Mouse (Mus musculus): ENCODE measurements at regions not wholly inside any gene's neighbourhood (a gene's known extent, or its start where the extent isn't known, plus 50 kb on each side); places are given as distances from the start of the nearest gene placed in this dataset.

DNA sequence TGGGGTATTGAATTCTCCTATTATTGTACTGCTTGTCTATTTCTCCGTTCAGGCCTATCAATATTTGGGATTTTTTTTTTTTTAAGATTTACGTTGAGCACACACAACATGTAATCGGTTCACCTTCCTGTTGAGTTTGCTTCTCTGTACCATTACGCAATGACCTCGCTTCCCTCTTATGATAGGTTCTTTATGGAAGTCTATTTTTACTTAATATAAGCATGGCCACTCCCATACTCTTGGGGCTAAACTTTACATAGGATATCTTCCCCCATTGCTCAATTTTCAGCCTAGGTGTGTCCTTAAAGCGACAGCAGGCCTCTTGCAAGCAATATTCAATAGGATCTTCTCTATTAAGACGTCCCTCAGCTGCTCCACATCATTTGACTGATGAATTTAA, 544.7 kb upstream of the Tbx3 start:
- Histone ChIP-seq H3K36me3 (ENCODE audit: insufficient read depth, low read length) (no peaks in the 10 kb centered on the region), H3K27me3 (ENCODE audit: insufficient read depth, low read length) (peaks cover 15% of the 10 kb centered on the region), H3K4me3 (replicated peaks; ENCODE audit: low read length) (no peak overlapping the region), H3K4me1 (replicated peaks; ENCODE audit: low read depth, low read length) (no peaks in the 10 kb centered on the region), H3K9me3 (ENCODE audit: low read length) (0 out of 2 replicates have a peak, but pooled peaks cover 3% of the 10 kb centered on the region)
- no peak for TF ChIP-seq CTCF (conservative IDR thresholded peaks at IDR 0.05; ENCODE audit: low read length)
- TF ChIP-seq POU5F1 (IDR thresholded peaks at IDR 0.05; ENCODE audit: borderline replicate concordance, low read length) = no peak
- no peak for TF ChIP-seq NANOG (IDR thresholded peaks at IDR 0.05; ENCODE audit: borderline replicate concordance, low read length)

DNA sequence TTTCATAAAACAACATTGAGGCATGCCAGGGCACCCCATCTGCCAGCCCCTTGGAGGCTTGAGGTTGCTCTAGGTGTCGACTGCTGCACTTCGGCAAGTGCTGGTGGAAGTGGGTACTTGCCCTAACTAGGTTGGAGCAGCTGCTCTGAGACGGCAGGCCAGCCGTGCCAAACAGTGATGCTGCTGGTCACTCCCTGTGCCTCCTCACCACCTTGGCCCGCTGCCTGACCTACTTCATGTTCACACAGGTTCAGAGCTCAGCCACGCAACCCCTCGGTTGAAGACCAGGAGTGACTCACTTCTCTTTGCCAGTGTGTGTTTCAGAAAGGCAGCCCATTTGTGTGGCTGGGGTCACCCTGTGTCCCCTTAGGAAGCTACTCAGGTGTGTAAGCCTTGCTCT, 540.3 kb upstream of the Tbx3 start:
- Histone ChIP-seq H3K9me3 (ENCODE audit: low read length) (no peaks in the 10 kb centered on the region), H3K4me3 (replicated peaks; ENCODE audit: low read length) (no peak overlapping the region), H3K27me3 (ENCODE audit: insufficient read depth, low read length) (peaks cover 36% of the 10 kb centered on the region), H3K4me1 (replicated peaks; ENCODE audit: low read depth, low read length) (peaks cover 3% of the 10 kb centered on the region; the same call in 1 of the 2 replicates), H3K36me3 (ENCODE audit: insufficient read depth, low read length) (no peaks in the 10 kb centered on the region)
- no peak for TF ChIP-seq POU5F1 (IDR thresholded peaks at IDR 0.05; ENCODE audit: borderline replicate concordance, low read length)
- no peak for TF ChIP-seq CTCF (conservative IDR thresholded peaks at IDR 0.05; ENCODE audit: low read length)
- no peak for TF ChIP-seq NANOG (IDR thresholded peaks at IDR 0.05; ENCODE audit: borderline replicate concordance, low read length)

DNA sequence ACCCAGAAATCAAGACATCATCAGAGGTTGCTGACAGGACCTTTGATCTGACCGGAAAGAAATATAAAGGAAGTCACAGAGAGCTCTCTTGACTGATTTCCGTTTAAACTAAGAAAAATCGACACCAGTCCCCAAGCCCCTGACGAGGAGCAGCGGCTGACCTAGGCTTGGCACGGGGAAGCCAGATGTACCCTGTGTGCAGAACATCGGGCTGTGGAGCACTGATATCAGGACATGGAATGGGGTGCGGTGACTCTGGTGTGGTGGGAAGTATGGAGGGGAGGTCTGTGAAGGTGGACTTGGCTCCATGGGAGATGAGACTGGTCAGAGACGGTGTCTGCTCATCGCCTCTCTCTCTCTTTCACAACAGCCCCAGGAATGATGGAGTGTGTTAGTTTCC, 539.0 kb upstream of the Tbx3 start:
- no peak for TF ChIP-seq NANOG (IDR thresholded peaks at IDR 0.05; ENCODE audit: borderline replicate concordance, low read length)

GRCm38 (mm10) chr5:119133378-119133777, 537.1 kb upstream of the Tbx3 start:
- Histone ChIP-seq H3K36me3 (ENCODE audit: insufficient read depth, low read length) (no peaks in the 10 kb centered on the region), H3K9me3 (ENCODE audit: low read length) (no peaks in the 10 kb centered on the region), H3K4me1 (replicated peaks; ENCODE audit: low read depth, low read length) (peaks cover 10% of the 10 kb centered on the region; the same call in 1 of the 2 replicates), H3K27me3 (ENCODE audit: insufficient read depth, low read length) (peaks cover 39% of the 10 kb centered on the region), H3K4me3 (replicated peaks; ENCODE audit: low read length) (no peak overlapping the region)
- TF ChIP-seq NANOG (IDR thresholded peaks at IDR 0.05; ENCODE audit: borderline replicate concordance, low read length) (no peak), POU5F1 (IDR thresholded peaks at IDR 0.05; ENCODE audit: borderline replicate concordance, low read length) (no peak), CTCF (conservative IDR thresholded peaks at IDR 0.05; ENCODE audit: low read length) (no peak)

More for the DNA sequence above, 539.0 kb upstream of the Tbx3 start:
- Histone ChIP-seq H3K36me3 (ENCODE audit: insufficient read depth, low read length) (no peaks in the 10 kb centered on the region), H3K4me1 (replicated peaks; ENCODE audit: low read depth, low read length) (peaks cover 3% of the 10 kb centered on the region; the same call in 1 of the 2 replicates), H3K27me3 (ENCODE audit: insufficient read depth, low read length) (peaks cover 40% of the 10 kb centered on the region), H3K4me3 (replicated peaks; ENCODE audit: low read length) (no peak overlapping the region), H3K9me3 (ENCODE audit: low read length) (no peaks in the 10 kb centered on the region)

GRCm38 (mm10) chr5:119136916-119137315, 533.6 kb upstream of the Tbx3 start:
- Histone ChIP-seq H3K36me3 (ENCODE audit: insufficient read depth, low read length) (no peaks in the 10 kb centered on the region), H3K4me1 (replicated peaks; ENCODE audit: low read depth, low read length) (peaks cover 25% of the 10 kb centered on the region), H3K4me3 (replicated peaks; ENCODE audit: low read length) (no peak overlapping the region), H3K27me3 (ENCODE audit: insufficient read depth, low read length) (peaks cover 42% of the 10 kb centered on the region), H3K9me3 (ENCODE audit: low read length) (no peaks in the 10 kb centered on the region)
- TF ChIP-seq NANOG (IDR thresholded peaks at IDR 0.05; ENCODE audit: borderline replicate concordance, low read length) = no peak
- no peak for TF ChIP-seq POU5F1 (IDR thresholded peaks at IDR 0.05; ENCODE audit: borderline replicate concordance, low read length)
- TF ChIP-seq CTCF (conservative IDR thresholded peaks at IDR 0.05; ENCODE audit: low read length) = no peak

DNA sequence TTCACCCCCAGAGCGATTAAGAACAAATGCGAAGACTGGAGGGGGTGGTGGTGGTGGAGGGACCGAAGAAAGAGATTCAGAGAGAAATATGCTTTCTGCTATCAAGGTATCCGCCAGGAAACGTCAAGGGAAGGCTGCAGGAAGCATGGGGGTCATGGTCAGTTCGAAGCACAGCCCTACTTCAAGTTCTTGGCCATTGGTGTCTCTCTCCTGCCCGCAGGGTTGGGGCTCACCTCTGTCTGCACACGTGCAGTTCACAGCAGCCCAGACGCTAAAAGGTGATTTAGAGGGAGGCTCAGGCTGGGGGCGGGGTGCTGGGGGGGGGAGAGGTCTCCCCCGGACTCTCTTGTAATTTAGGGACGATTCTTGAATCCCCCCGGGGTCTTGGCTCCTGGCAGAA, 533.1 kb upstream of the Tbx3 start:
- Histone ChIP-seq H3K36me3 (ENCODE audit: insufficient read depth, low read length) (no peaks in the 10 kb centered on the region), H3K27me3 (ENCODE audit: insufficient read depth, low read length) (peaks cover 44% of the 10 kb centered on the region), H3K4me1 (replicated peaks; ENCODE audit: low read depth, low read length) (peaks cover 25% of the 10 kb centered on the region), H3K9me3 (ENCODE audit: low read length) (no peaks in the 10 kb centered on the region), H3K4me3 (replicated peaks; ENCODE audit: low read length) (no peak overlapping the region)
- TF ChIP-seq CTCF (conservative IDR thresholded peaks at IDR 0.05; ENCODE audit: low read length) = no peak
- TF ChIP-seq NANOG (IDR thresholded peaks at IDR 0.05; ENCODE audit: borderline replicate concordance, low read length) = no peak
- TF ChIP-seq POU5F1 (IDR thresholded peaks at IDR 0.05; ENCODE audit: borderline replicate concordance, low read length) = no peak

DNA sequence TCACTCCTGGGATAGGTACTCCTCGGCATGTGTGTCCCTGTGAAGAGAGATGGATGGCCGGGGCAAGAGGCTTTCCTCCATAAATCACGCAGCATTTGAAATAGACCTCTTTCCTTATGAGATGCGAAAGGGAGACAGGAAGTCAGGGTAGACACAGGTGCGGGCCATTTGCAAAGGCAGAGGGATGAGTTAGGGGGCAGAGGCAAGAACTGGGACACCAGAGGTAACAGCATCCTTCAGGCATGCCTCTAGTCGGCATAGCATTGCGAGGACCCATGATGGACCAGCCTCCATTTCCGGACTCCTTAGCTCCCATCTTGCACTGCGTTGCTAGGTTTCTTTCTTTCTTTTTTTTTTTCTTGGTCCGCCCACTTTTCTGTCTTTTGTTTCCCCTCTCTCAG, 532.6 kb upstream of the Tbx3 start:
- Histone ChIP-seq H3K4me1 (replicated peaks; ENCODE audit: low read depth, low read length) (peaks cover 25% of the 10 kb centered on the region), H3K9me3 (ENCODE audit: low read length) (no peaks in the 10 kb centered on the region), H3K27me3 (ENCODE audit: insufficient read depth, low read length) (peaks cover 45% of the 10 kb centered on the region), H3K36me3 (ENCODE audit: insufficient read depth, low read length) (no peaks in the 10 kb centered on the region), H3K4me3 (replicated peaks; ENCODE audit: low read length) (no peak overlapping the region)
- no peak for TF ChIP-seq POU5F1 (IDR thresholded peaks at IDR 0.05; ENCODE audit: borderline replicate concordance, low read length)
- no peak for TF ChIP-seq CTCF (conservative IDR thresholded peaks at IDR 0.05; ENCODE audit: low read length)
- no peak for TF ChIP-seq NANOG (IDR thresholded peaks at IDR 0.05; ENCODE audit: borderline replicate concordance, low read length)

DNA sequence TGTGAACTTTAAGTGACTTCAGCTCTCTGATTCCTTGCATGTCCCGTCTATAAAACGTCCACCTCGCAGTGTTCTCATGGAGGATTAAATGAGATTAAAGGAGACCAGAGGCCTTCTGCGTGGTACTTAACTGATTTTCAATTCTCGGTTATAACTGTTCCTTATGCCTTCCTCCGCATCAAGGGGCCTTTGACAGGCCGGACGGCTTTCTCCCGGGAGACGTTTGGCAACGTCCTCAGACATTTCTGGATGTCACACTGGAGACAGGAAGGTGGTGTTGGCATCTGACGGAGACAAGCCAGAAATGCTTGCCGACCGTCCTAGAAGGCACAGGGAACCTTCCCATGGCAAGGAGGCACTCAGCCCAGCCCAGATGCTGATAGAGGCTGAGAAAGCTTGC, 532.2 kb upstream of the Tbx3 start:
- H3K9me3 ChIP-seq (ENCODE audit: low read length) = no peaks in the 10 kb centered on the region
- no peak overlapping the region for H3K4me3 ChIP-seq (replicated peaks; ENCODE audit: low read length)
- H3K27me3 ChIP-seq (ENCODE audit: insufficient read depth, low read length) = peaks cover 43% of the 10 kb centered on the region
- TF ChIP-seq POU5F1 (IDR thresholded peaks at IDR 0.05; ENCODE audit: borderline replicate concordance, low read length) = no peak
- TF ChIP-seq CTCF (conservative IDR thresholded peaks at IDR 0.05; ENCODE audit: low read length) = no peak
- no peak for TF ChIP-seq NANOG (IDR thresholded peaks at IDR 0.05; ENCODE audit: borderline replicate concordance, low read length)
- peaks cover 24% of the 10 kb centered on the region for H3K4me1 ChIP-seq (replicated peaks; ENCODE audit: low read depth, low read length)
- H3K36me3 ChIP-seq (ENCODE audit: insufficient read depth, low read length) = no peaks in the 10 kb centered on the region

DNA sequence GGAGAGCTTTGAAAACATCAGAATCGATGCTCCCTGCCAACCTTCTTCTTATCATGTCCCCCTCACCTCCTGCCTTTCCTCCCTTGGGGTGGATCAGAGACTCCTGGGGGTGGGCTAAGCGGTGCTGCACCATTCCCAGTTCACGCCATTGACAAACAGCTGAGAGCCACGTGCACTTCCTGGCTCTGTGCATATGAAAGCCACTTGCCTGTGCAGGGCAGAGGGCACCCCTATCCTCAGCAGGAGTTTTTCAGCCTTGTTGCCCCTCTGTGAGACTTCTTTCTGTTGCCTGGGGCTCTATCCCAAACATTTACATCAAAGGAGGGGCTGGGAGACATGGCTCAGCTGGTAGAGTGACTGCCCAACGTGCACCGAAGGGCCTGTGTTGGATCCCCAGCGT, 531.1 kb upstream of the Tbx3 start:
- Histone ChIP-seq H3K4me3 (replicated peaks; ENCODE audit: low read length) (no peak overlapping the region), H3K9me3 (ENCODE audit: low read length) (no peaks in the 10 kb centered on the region), H3K27me3 (ENCODE audit: insufficient read depth, low read length) (peaks cover 34% of the 10 kb centered on the region), H3K4me1 (replicated peaks; ENCODE audit: low read depth, low read length) (peaks cover 22% of the 10 kb centered on the region), H3K36me3 (ENCODE audit: insufficient read depth, low read length) (no peaks in the 10 kb centered on the region)
- TF ChIP-seq NANOG (IDR thresholded peaks at IDR 0.05; ENCODE audit: borderline replicate concordance, low read length) (no peak), CTCF (conservative IDR thresholded peaks at IDR 0.05; ENCODE audit: low read length) (no peak), POU5F1 (IDR thresholded peaks at IDR 0.05; ENCODE audit: borderline replicate concordance, low read length) (no peak)
